Mouse (Mus musculus): Measurements from ENCODE around the gene Lhfpl2. TPM values are rescaled to one million over a fixed set of nuclear protein-coding genes. Genes with fewer than 3 reads are reported as not detected.

Gene Lhfpl2
- total and polyA plus RNA-seq, 3 experiments, result not detected

- Histone ChIP-seq H3K79me2 (replicated peaks; ENCODE audit: control insufficient read depth, extremely low read depth, insufficient read depth, poor library complexity, severe bottlenecking) (no peaks in the 10 kb centered on the region), H3K9ac (ENCODE audit: insufficient read depth, low read depth) (no peak overlapping the region), H3K4me1 (ENCODE audit: control insufficient read depth in 1 of 2, insufficient read depth in 2 of 2) (peaks cover 0 to 21% of the 10 kb centered on the region in 2 experiments; a peak in 2 of 4 replicates), H3K4me2 (ENCODE audit: insufficient read depth, low read depth, poor library complexity, severe bottlenecking) (no peak overlapping the region), H3K36me3 (replicated peaks in 1 of 2; ENCODE audit: control insufficient read depth in 1 of 2, insufficient read depth in 1 of 2, low read length in 1 of 2) (no peaks in the 10 kb centered on the region), H3K27me3 (replicated peaks) (no peaks in the 10 kb centered on the region), H3K27ac (ENCODE audit: insufficient read depth, low read depth) (no peak overlapping the region), H3K4me3 (replicated peaks in 1 of 3; ENCODE audit: low read depth in 2 of 3, low read length in 2 of 3, poor library complexity in 1 of 3) (no peak overlapping the region), H3K9me3 (replicated peaks; ENCODE audit: low read length) (no peaks in the 10 kb centered on the region)
- dilution Hi-C loops (cut with MboI; ENCODE audit: extremely low pct_ligation_motif_present, extremely low pct_unique_long_range_greater_than_20kb, low sequenced_read_pairs) (no loop called here), in situ Hi-C loops (cut with MboI; ENCODE audit: low pct_ligation_motif_present, low pct_unique_long_range_greater_than_20kb, low sequenced_read_pairs) (no loop called here)
- no peak for DNase-seq (ENCODE audit: extremely low read depth)
- TF ChIP-seq JUND (conservative IDR thresholded peaks at IDR 0.05; ENCODE audit: low read depth, low read length), result no peak
- no peak for TF ChIP-seq GABPA (IDR thresholded peaks at IDR 0.05; ENCODE audit: insufficient replicate concordance, low read depth, low read length)
- TF ChIP-seq ETS1 (conservative IDR thresholded peaks at IDR 0.05; ENCODE audit: low read depth, low read length), result no peak
- TF ChIP-seq BHLHE40 (IDR thresholded peaks at IDR 0.05; ENCODE audit: low read depth, low read length), result no peak
- no peak for TF ChIP-seq USF2 (conservative IDR thresholded peaks at IDR 0.05; ENCODE audit: low read depth, low read length)
- TF ChIP-seq ELF1 (IDR thresholded peaks at IDR 0.05; ENCODE audit: low read depth, low read length), result no peak
- no peak for TF ChIP-seq CHD2 (IDR thresholded peaks at IDR 0.05; ENCODE audit: low read length)
- no peak for TF ChIP-seq POLR2AphosphoS2 (IDR thresholded peaks at IDR 0.05; ENCODE audit: low read depth, low read length)
- no peak for TF ChIP-seq E2F4 (IDR thresholded peaks at IDR 0.05; ENCODE audit: insufficient replicate concordance, low read depth, low read length)
- TF ChIP-seq SIN3A (IDR thresholded peaks at IDR 0.05; ENCODE audit: low read length), result no peak
- no peak for TF ChIP-seq ZC3H11A (IDR thresholded peaks at IDR 0.05; ENCODE audit: low read depth, low read length)
- TF ChIP-seq HCFC1 (IDR thresholded peaks at IDR 0.05; ENCODE audit: low read depth, low read length), result no peak
- TF ChIP-seq TBP (conservative IDR thresholded peaks at IDR 0.05; ENCODE audit: low read depth, low read length), result no peak
- TF ChIP-seq UBTF (IDR thresholded peaks at IDR 0.05; ENCODE audit: low read depth, low read length), result no peak
- no peak for TF ChIP-seq ZNF384 (IDR thresholded peaks at IDR 0.05; ENCODE audit: low read depth, low read length)
- no peak for TF ChIP-seq MAX (IDR thresholded peaks at IDR 0.05; ENCODE audit: low read length)
- TF ChIP-seq PAX5 (IDR thresholded peaks at IDR 0.05; ENCODE audit: low read length), result no peak
- TF ChIP-seq TCF12 (IDR thresholded peaks at IDR 0.05; ENCODE audit: low read depth, low read length), result no peak
Measured at GRCm38 (mm10) chr13:94062349-94063111, 4.9 kb downstream of the Lhfpl2 start.

DNA sequence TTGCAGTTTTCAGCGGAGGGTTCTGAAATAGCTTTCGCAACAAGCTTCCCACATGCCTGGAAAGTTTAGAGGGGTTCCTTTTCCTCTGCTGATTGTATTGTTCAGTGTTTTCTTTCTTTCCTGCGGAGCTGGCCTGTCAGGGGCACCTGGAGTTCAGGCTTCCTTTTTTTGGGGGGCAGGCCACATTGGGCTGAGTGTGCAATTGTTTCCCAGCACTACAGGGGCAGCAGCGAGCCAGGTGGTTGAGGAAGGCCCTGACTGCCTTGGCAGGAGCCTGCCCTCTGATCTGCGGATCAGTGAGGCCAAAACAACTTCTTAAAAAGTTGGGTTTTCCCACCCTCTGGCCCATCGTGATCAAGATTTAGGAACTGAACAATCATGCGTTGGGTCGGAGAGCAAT, 5.6 kb downstream of the Lhfpl2 start:
- Histone ChIP-seq H3K4me1 (ENCODE audit: control insufficient read depth in 1 of 2, insufficient read depth in 2 of 2) (peaks cover 0 to 26% of the 10 kb centered on the region in 2 experiments; a peak in 2 of 4 replicates), H3K9ac (ENCODE audit: insufficient read depth, low read depth) (no peak overlapping the region), H3K4me2 (ENCODE audit: insufficient read depth, low read depth, poor library complexity, severe bottlenecking) (no peak overlapping the region), H3K36me3 (replicated peaks in 1 of 2; ENCODE audit: control insufficient read depth in 1 of 2, insufficient read depth in 1 of 2, low read length in 1 of 2) (no peaks in the 10 kb centered on the region), H3K9me3 (replicated peaks; ENCODE audit: low read length) (no peaks in the 10 kb centered on the region), H3K79me2 (replicated peaks; ENCODE audit: control insufficient read depth, extremely low read depth, insufficient read depth, poor library complexity, severe bottlenecking) (no peaks in the 10 kb centered on the region), H3K27me3 (replicated peaks) (no peaks in the 10 kb centered on the region), H3K4me3 (replicated peaks in 1 of 3; ENCODE audit: low read depth in 2 of 3, low read length in 2 of 3, poor library complexity in 1 of 3) (no peak overlapping the region), H3K27ac (ENCODE audit: insufficient read depth, low read depth) (no peak overlapping the region)
- no peak for TF ChIP-seq JUND (conservative IDR thresholded peaks at IDR 0.05; ENCODE audit: low read depth, low read length)
- TF ChIP-seq POLR2A (IDR thresholded peaks at IDR 0.05; ENCODE audit: low read depth, low read length), result no peak
- TF ChIP-seq USF1 (IDR thresholded peaks at IDR 0.05; ENCODE audit: low read depth, low read length), result no peak
- TF ChIP-seq MEF2A (IDR thresholded peaks at IDR 0.05; ENCODE audit: borderline replicate concordance, low read depth, low read length), result no peak
- no peak for TF ChIP-seq ZC3H11A (IDR thresholded peaks at IDR 0.05; ENCODE audit: low read depth, low read length)
- TF ChIP-seq CHD2 (IDR thresholded peaks at IDR 0.05; ENCODE audit: low read length), result no peak
- no peak for TF ChIP-seq GABPA (IDR thresholded peaks at IDR 0.05; ENCODE audit: insufficient replicate concordance, low read depth, low read length)
- TF ChIP-seq RAD21 (IDR thresholded peaks at IDR 0.05; ENCODE audit: low read depth, low read length), result no peak
- TF ChIP-seq ZMIZ1 (IDR thresholded peaks at IDR 0.05; ENCODE audit: low read depth, low read length), result no peak
- no peak for TF ChIP-seq ZNF384 (IDR thresholded peaks at IDR 0.05; ENCODE audit: low read depth, low read length)
- no peak for TF ChIP-seq USF2 (conservative IDR thresholded peaks at IDR 0.05; ENCODE audit: low read depth, low read length)
- TF ChIP-seq TCF12 (IDR thresholded peaks at IDR 0.05; ENCODE audit: low read depth, low read length), result no peak
- no peak for TF ChIP-seq CTCF (conservative IDR thresholded peaks at IDR 0.05 in 1 of 2, IDR thresholded peaks at IDR 0.05 in 1 of 2; ENCODE audit: low read depth in 2 of 2, low read length in 2 of 2)
- TF ChIP-seq MYC (IDR thresholded peaks at IDR 0.05; ENCODE audit: low read depth, low read length), result no peak
- no peak for TF ChIP-seq MAZ (IDR thresholded peaks at IDR 0.05; ENCODE audit: low read depth, low read length)
- TF ChIP-seq MAX (IDR thresholded peaks at IDR 0.05; ENCODE audit: low read length), result no peak
- TF ChIP-seq SMC3 (IDR thresholded peaks at IDR 0.05; ENCODE audit: low read depth, low read length), result no peak
- no peak for TF ChIP-seq MXI1 (IDR thresholded peaks at IDR 0.05; ENCODE audit: low read depth, low read length)
- in situ Hi-C loops (cut with MboI; ENCODE audit: low pct_ligation_motif_present, low pct_unique_long_range_greater_than_20kb, low sequenced_read_pairs), result no loop called here
- no peak for DNase-seq (ENCODE audit: extremely low read depth)
- dilution Hi-C loops (cut with MboI; ENCODE audit: extremely low pct_ligation_motif_present, extremely low pct_unique_long_range_greater_than_20kb, low sequenced_read_pairs), result no loop called here
